Mouse (Mus musculus) olfactory bulb, adult 2 months (tissue): ENCODE data around the gene Bbip1.

ENCODE experiments used
- CTCF ChIP-seq: fragments of 200-500 bp; IDR thresholded peaks from 2 replicates; pipeline ENCODE4 v1.5.1; 2012; ENCODE audit warnings: low read depth, mild to moderate bottlenecking, low read length, moderate library complexity; ENCODE audit not compliant: insufficient read depth
- POLR2A ChIP-seq: fragments of 200-500 bp; IDR thresholded peaks from 2 replicates; pipeline ENCODE4 v1.6.1; 2012; ENCODE audit warnings: mild to moderate bottlenecking, low read depth, low read length, moderate library complexity; ENCODE audit not compliant: insufficient read depth

DNA sequence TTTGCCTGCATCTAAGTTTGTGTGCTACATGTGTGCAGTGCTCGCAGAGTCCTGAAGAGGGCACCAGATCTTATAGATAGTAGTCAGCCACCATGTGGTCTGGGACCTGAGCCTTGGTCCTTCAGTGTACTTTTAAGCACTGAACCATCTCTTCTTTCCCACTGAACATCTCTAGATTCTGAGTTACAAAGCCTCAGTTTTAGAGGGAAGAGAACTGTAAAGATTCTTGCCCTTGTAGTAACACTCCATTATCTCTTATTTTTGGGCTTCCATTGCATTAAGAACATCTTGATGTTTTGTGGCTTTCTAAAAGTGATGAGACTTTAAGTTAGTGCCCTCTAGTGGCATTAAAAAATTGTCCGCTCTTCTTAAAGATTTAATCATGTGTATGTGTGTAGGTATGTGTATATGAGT lies 19.1 kb downstream of the Bbip1 start:
- TF ChIP-seq POLR2A (no peak), CTCF (no peak)
